Mouse (Mus musculus) CD4-positive helper T cell, adult 2 months (primary cell): ENCODE data around the gene Klhl7.
A peak's percentile ranks its signal among the peaks of the same experiment; 100 is the strongest.

Experiments used
- DNase-seq: peaks from one replicate; pipeline ENCODE4 v3.0.0-alpha.2; 2012; ENCODE audit warnings: low read depth, missing footprints, low spot score

Klhl7 gene

GRCm38 (mm10) chr5:24100106-24100809 is at the start of gene Klhl7:
TSS of gene Klhl7 (plus strand) at chr5:24100605.
- peak; percentile 92 for DNase-seq

GRCm38 (mm10) chr5:24051755-24052675 is 48.4 kb upstream of the Klhl7 start:
- no peak for DNase-seq

GRCm38 (mm10) chr5:24053245-24054190 is 46.9 kb upstream of the Klhl7 start:
- DNase-seq, result no peak

- no peak for DNase-seq
Observed at GRCm38 (mm10) chr5:24054382-24054781, 46.0 kb upstream of the Klhl7 start.

- no peak for DNase-seq
Observed at GRCm38 (mm10) chr5:24056865-24057264, 43.5 kb upstream of the Klhl7 start.

GRCm38 (mm10) chr5:24057592-24057991 is 42.8 kb upstream of the Klhl7 start:
- no peak for DNase-seq

GRCm38 (mm10) chr5:24060949-24061348 is 39.5 kb upstream of the Klhl7 start:
- DNase-seq, result no peak

- no peak for DNase-seq
Observed at GRCm38 (mm10) chr5:24063034-24063433, 37.4 kb upstream of the Klhl7 start.

GRCm38 (mm10) chr5:24063545-24063944 is 36.9 kb upstream of the Klhl7 start:
- DNase-seq, result no peak

GRCm38 (mm10) chr5:24068955-24069354 is 31.4 kb upstream of the Klhl7 start:
- no peak for DNase-seq

- DNase-seq, result no peak
Observed at GRCm38 (mm10) chr5:24072031-24072430, 28.4 kb upstream of the Klhl7 start.

GRCm38 (mm10) chr5:24076986-24077718 is 23.3 kb upstream of the Klhl7 start:
- DNase-seq, result peak; percentile 40

GRCm38 (mm10) chr5:24077739-24078306 is 22.6 kb upstream of the Klhl7 start:
- no peak for DNase-seq

- DNase-seq, result no peak
Observed at GRCm38 (mm10) chr5:24078420-24079179, 21.8 kb upstream of the Klhl7 start.

GRCm38 (mm10) chr5:24080826-24081225 is 19.6 kb upstream of the Klhl7 start:
- no peak for DNase-seq

GRCm38 (mm10) chr5:24084835-24085234 is 15.6 kb upstream of the Klhl7 start:
- no peak for DNase-seq

GRCm38 (mm10) chr5:24086241-24086640 is 14.2 kb upstream of the Klhl7 start:
- no peak for DNase-seq

- DNase-seq, result no peak
Observed at GRCm38 (mm10) chr5:24086865-24087264, 13.5 kb upstream of the Klhl7 start.

- DNase-seq, result peak; percentile 19
Observed at GRCm38 (mm10) chr5:24088451-24088850, 12.0 kb upstream of the Klhl7 start.

GRCm38 (mm10) chr5:24092496-24092895 is 7.9 kb upstream of the Klhl7 start:
- DNase-seq, result no peak
